Mouse (Mus musculus) cerebellum, postnatal 25 days (tissue): ENCODE results near the gene Wfdc21.

Source experiments
- DNase-seq, 2 experiments: peaks; one replicate each; pipeline ENCODE4 v3.0.0; 2021; ENCODE audit warnings: mixed read lengths in 2 of 2

Wfdc21 gene

GRCm38 (mm10) chr11:83746681-83747080 is at the start of gene Wfdc21:
Gene Wfdc21, plus strand, starts transcription at chr11:83746940.
- no peak for DNase-seq

GRCm38 (mm10) chr11:83703705-83704104 is 43.0 kb upstream of the Wfdc21 start, which contains the start of gene Wfdc17:
Gene Wfdc17, plus strand, starts transcription at chr11:83703991.
- no peak for DNase-seq

GRCm38 (mm10) chr11:83708715-83709114 is 38.0 kb upstream of the Wfdc21 start, which contains the start of gene Wfdc18:
Gene Wfdc18, plus strand, starts transcription at chr11:83709015.
- no peak for DNase-seq

- no peak for DNase-seq
Observed at GRCm38 (mm10) chr11:83709683-83710082, 37.1 kb upstream of the Wfdc21 start.

- DNase-seq = no peak
Observed at GRCm38 (mm10) chr11:83712671-83713070, 34.1 kb upstream of the Wfdc21 start.

- DNase-seq = no peak
Observed at GRCm38 (mm10) chr11:83713925-83714324, 32.8 kb upstream of the Wfdc21 start.

- DNase-seq = no peak
Observed at GRCm38 (mm10) chr11:83717042-83717665, 29.6 kb upstream of the Wfdc21 start.

GRCm38 (mm10) chr11:83720766-83721165 is 26.0 kb upstream of the Wfdc21 start:
- DNase-seq = no peak

GRCm38 (mm10) chr11:83728757-83729432 is 17.8 kb upstream of the Wfdc21 start:
- no peak for DNase-seq

GRCm38 (mm10) chr11:83731116-83731515 is 15.6 kb upstream of the Wfdc21 start:
- no peak for DNase-seq

GRCm38 (mm10) chr11:83733071-83733640 is 13.6 kb upstream of the Wfdc21 start:
- no peak for DNase-seq

- DNase-seq = no peak
Observed at GRCm38 (mm10) chr11:83734215-83734614, 12.5 kb upstream of the Wfdc21 start.

GRCm38 (mm10) chr11:83735881-83736280 is 10.9 kb upstream of the Wfdc21 start:
- DNase-seq = no peak

- no peak for DNase-seq
Observed at GRCm38 (mm10) chr11:83737109-83737558, 9.6 kb upstream of the Wfdc21 start.

- DNase-seq = peak; percentile 76 to 86
Observed at GRCm38 (mm10) chr11:83739241-83739640, 7.5 kb upstream of the Wfdc21 start.

- DNase-seq = no peak
Observed at GRCm38 (mm10) chr11:83740443-83740991, 6.2 kb upstream of the Wfdc21 start.

GRCm38 (mm10) chr11:83741841-83742240 is 4.9 kb upstream of the Wfdc21 start:
- no peak for DNase-seq

GRCm38 (mm10) chr11:83742731-83743355 is 3.9 kb upstream of the Wfdc21 start:
- no peak for DNase-seq

- DNase-seq = no peak
Observed at GRCm38 (mm10) chr11:83743525-83743924, 3.2 kb upstream of the Wfdc21 start.

GRCm38 (mm10) chr11:83746152-83746551 is 588 bp upstream of the Wfdc21 start:
- DNase-seq = no peak

- no peak for DNase-seq
Observed at GRCm38 (mm10) chr11:83747376-83748265, 881 bp downstream of the Wfdc21 start.

GRCm38 (mm10) chr11:83753581-83754181 is 6.9 kb downstream of the Wfdc21 start, which contains the start of gene Heatr6:
Gene Heatr6, plus strand, starts transcription at chr11:83753696.
- peak; percentile 94 to 95 for DNase-seq
